Mouse (Mus musculus): ENCODE measurements around the gene Ddr1. TPM values are rescaled to one million over a fixed set of nuclear protein-coding genes. Genes with fewer than 3 reads are reported as not detected.

The Ddr1 gene
- 32.9 and 38.2 TPM in 2 replicates for polyA plus RNA-seq (2014; fragmentation: Nextera tagmentation; extraction: Ambion mirVana)

DNA sequence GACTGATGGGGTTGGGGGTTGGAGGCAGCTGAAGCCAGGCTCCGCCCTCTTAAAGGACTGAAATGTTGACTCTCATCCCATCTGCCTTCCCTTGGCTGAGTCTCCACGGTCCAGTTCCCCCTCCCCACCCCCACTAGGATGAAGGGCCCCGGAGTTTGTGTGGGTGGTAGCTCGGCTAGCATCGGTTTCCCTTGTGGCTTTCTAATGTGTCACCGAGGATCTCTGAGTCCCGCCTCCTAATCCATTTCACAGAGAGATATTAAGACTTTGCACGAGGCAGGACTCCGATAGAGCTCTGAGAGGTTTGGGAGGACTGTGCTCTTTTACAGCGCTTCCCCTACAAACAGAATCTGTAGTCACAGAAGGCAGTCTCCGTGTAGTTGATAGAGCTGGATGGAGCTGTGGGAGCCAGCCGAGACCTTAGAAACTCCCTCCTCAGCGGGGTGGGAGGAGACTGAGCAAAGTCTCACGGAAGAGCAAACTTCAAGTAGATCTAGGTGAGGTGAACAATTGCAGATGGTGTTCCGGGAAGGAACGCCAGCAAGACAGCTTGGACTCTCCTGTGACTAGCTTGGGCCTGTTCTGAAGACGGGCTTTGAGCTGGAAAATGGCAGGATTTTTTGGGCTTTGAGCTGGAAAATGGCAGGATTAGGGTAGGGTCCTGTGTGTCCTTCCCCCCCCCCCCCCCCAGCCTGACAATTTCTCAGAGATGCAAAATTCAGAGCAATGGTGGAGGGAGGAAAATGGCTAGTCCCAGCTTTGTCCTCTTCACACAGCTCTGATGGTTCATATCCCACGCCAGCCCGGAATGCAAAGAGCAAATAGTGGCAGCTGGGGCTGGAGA is at the start of gene Ddr1:
Gene Ddr1, minus strand, starts transcription at position 1 of the 844 bp plus-strand sequence.
- peak; percentile 32 for ATAC-seq (ENCODE audit: insufficient read depth)
- Histone ChIP-seq H3K27ac (ENCODE audit: low read depth) (peak within 1 kb of the TSS; percentile 95), H3K36me3 (ENCODE audit: insufficient read depth) (no peaks in the 10 kb centered on the region), H3K4me3 (ENCODE audit: low read depth, low read length) (peak within 1 kb of the TSS; percentile 32), H3K9ac (peak within 1 kb of the TSS; percentile 41), H3K4me1 (ENCODE audit: insufficient read depth) (peaks cover 19% of the 10 kb centered on the region), H3K4me2 (peak within 1 kb of the TSS; percentile 83), H3K9me3 (ENCODE audit: low read depth, low read length) (no peaks in the 10 kb centered on the region), H3K27me3 (ENCODE audit: insufficient read depth, low read length) (no peaks in the 10 kb centered on the region; the same call in 1 of the 2 replicates)
- no peak for TF ChIP-seq CTCF (IDR thresholded peaks at IDR 0.05; ENCODE audit: low read depth)
- 6% methylated on average over 19 of the region's 19 CpGs for WGBS
- DNase-seq: peak; percentile 84

GRCm38 (mm10) chr17:35753668-35754067 is 49.2 kb upstream of the Ddr1 start:
- Histone ChIP-seq H3K4me1 (ENCODE audit: insufficient read depth) (peaks cover 7% of the 10 kb centered on the region; the same call in 1 of the 2 replicates), H3K4me3 (ENCODE audit: low read depth, low read length) (no peak overlapping the region), H3K9me3 (ENCODE audit: low read depth, low read length) (no peaks in the 10 kb centered on the region), H3K4me2 (no peak overlapping the region), H3K27ac (ENCODE audit: low read depth) (no peak overlapping the region), H3K27me3 (ENCODE audit: insufficient read depth, low read length) (no peaks in the 10 kb centered on the region), H3K36me3 (ENCODE audit: insufficient read depth) (no peaks in the 10 kb centered on the region), H3K9ac (no peak overlapping the region)
- 96% methylated on average over 7 of the region's 7 CpGs for WGBS
- no peak for TF ChIP-seq CTCF (IDR thresholded peaks at IDR 0.05; ENCODE audit: low read depth)
- ATAC-seq (ENCODE audit: insufficient read depth) (no peak), DNase-seq (no peak)

DNA sequence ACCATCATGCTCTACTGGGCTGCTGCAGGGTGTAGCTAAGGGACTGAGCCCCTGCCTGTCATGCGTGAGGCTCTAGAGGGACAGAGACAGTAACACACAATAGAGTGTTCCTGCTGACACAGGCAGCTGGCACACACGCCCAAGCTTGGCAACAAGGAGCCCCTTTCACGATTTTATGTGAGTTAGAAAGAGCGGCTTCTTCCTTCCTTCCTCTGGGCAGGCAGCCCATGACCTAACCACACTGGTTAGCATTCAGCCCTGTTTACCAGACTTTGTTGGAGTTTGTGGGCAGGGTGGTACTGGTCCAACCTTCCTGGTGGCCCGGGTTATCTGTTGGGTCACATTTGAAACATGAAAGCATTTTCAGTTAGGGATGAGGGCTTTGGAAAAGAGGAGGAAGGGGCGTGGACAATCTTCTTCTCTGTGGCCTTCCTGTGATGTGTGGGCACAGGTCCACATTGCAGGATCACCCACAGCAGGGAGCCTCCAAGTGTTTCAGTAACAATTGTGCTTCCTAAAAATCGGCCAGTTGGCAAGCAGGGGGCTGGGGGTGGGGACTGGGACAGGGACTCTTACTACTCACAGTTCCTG is 47.9 kb upstream of the Ddr1 start:
- no peak overlapping the region for H3K9ac ChIP-seq
- no peak overlapping the region for H3K4me2 ChIP-seq
- no peak overlapping the region for H3K27ac ChIP-seq (ENCODE audit: low read depth)
- H3K27me3 ChIP-seq (ENCODE audit: insufficient read depth, low read length): no peaks in the 10 kb centered on the region
- peaks cover 7% of the 10 kb centered on the region; the same call in 1 of the 2 replicates for H3K4me1 ChIP-seq (ENCODE audit: insufficient read depth)
- TF ChIP-seq CTCF (IDR thresholded peaks at IDR 0.05; ENCODE audit: low read depth): no peak
- no peak overlapping the region for H3K4me3 ChIP-seq (ENCODE audit: low read depth, low read length)
- H3K36me3 ChIP-seq (ENCODE audit: insufficient read depth): no peaks in the 10 kb centered on the region
- H3K9me3 ChIP-seq (ENCODE audit: low read depth, low read length): no peaks in the 10 kb centered on the region
- no peak for ATAC-seq (ENCODE audit: insufficient read depth)
- WGBS: 50% methylated on average over 7 of the region's 7 CpGs
- no peak for DNase-seq

DNA sequence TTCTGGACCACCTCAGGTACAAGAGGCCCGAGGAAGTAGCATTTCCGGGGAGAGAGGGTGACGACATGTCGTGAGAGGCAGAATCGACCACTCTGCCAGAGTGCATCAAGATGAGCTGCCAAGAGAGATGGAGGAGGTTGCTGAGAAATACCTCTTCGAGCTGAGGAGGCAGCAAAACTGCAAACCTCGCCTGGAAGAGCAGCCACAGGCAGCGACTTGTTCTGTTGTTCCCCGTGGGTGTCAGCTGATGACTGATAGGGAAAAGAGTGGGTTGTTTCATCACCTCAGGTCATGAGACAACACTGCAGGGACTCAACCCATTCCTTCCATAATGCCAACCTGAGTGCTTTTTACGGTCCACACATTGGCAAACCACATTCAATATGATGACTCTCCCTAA is 45.3 kb upstream of the Ddr1 start:
- Histone ChIP-seq H3K9me3 (ENCODE audit: low read depth, low read length) (no peaks in the 10 kb centered on the region), H3K9ac (no peak overlapping the region), H3K36me3 (ENCODE audit: insufficient read depth) (no peaks in the 10 kb centered on the region), H3K27ac (ENCODE audit: low read depth) (no peak overlapping the region), H3K27me3 (ENCODE audit: insufficient read depth, low read length) (no peaks in the 10 kb centered on the region), H3K4me3 (ENCODE audit: low read depth, low read length) (no peak overlapping the region), H3K4me2 (no peak overlapping the region), H3K4me1 (ENCODE audit: insufficient read depth) (peaks cover 7% of the 10 kb centered on the region; the same call in 1 of the 2 replicates)
- TF ChIP-seq CTCF (IDR thresholded peaks at IDR 0.05; ENCODE audit: low read depth): no peak
- DNase-seq (no peak), ATAC-seq (ENCODE audit: insufficient read depth) (no peak)
- 42% methylated on average over 10 of the region's 10 CpGs for WGBS

DNA sequence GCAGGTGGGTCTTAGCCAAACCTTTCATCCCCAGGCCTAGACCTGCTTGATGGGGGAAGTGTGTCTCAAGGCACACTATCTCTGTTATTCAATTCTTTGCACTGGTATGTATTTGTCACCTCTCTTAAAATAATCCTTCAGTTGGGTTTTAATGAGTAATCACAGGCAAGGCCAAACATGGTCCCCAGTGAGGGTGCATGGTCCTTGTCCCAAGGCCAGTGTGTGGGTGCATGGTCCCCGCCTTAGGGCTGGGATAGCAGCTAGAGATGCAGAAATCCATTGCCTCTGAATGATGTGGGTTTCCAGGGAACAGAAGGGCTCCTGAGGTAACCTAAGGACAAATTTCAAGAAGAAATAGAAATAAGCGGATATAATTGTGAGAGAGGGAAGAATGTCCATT is 39.9 kb upstream of the Ddr1 start:
- WGBS: 88% methylated on average over 2 of the region's 2 CpGs

DNA sequence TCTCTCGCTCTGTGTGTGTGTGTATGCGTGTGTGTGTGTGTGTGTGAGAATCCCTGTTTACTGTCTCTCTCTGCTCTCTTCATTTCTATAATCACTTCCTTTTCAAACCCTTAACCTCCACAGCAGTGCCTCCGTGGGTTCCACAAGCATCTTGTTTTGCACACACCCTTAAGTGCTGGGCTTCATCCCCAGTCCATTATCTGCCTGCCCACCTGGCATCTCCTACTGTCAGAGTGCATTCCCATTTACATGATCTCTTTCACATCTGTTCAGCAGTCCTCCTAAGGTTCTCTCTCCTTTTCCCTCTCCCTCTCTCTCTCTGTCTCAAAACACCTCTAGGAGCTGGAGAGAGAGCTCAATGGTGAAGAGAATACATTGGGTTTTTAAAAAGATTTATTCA is 38.5 kb upstream of the Ddr1 start:
- no peak for TF ChIP-seq CTCF (IDR thresholded peaks at IDR 0.05; ENCODE audit: low read depth)
- no peak overlapping the region for H3K4me2 ChIP-seq
- 56% methylated on average over 3 of the region's 3 CpGs for WGBS
- H3K9me3 ChIP-seq (ENCODE audit: low read depth, low read length): no peaks in the 10 kb centered on the region
- no peaks in the 10 kb centered on the region for H3K27me3 ChIP-seq (ENCODE audit: insufficient read depth, low read length)
- no peak overlapping the region for H3K27ac ChIP-seq (ENCODE audit: low read depth)
- H3K36me3 ChIP-seq (ENCODE audit: insufficient read depth): no peaks in the 10 kb centered on the region
- DNase-seq (no peak), ATAC-seq (ENCODE audit: insufficient read depth) (no peak)
- no peak overlapping the region for H3K4me3 ChIP-seq (ENCODE audit: low read depth, low read length)
- H3K4me1 ChIP-seq (ENCODE audit: insufficient read depth): no peaks in the 10 kb centered on the region
- no peak overlapping the region for H3K9ac ChIP-seq

More for the DNA sequence above, 39.9 kb upstream of the Ddr1 start:
- H3K4me2 ChIP-seq: no peak overlapping the region
- no peaks in the 10 kb centered on the region for H3K27me3 ChIP-seq (ENCODE audit: insufficient read depth, low read length)
- no peaks in the 10 kb centered on the region for H3K4me1 ChIP-seq (ENCODE audit: insufficient read depth)
- H3K9ac ChIP-seq: no peak overlapping the region
- no peak for TF ChIP-seq CTCF (IDR thresholded peaks at IDR 0.05; ENCODE audit: low read depth)
- DNase-seq: no peak
- no peaks in the 10 kb centered on the region for H3K36me3 ChIP-seq (ENCODE audit: insufficient read depth)
- ATAC-seq (ENCODE audit: insufficient read depth): no peak
- H3K27ac ChIP-seq (ENCODE audit: low read depth): no peak overlapping the region
- no peaks in the 10 kb centered on the region for H3K9me3 ChIP-seq (ENCODE audit: low read depth, low read length)
- H3K4me3 ChIP-seq (ENCODE audit: low read depth, low read length): no peak overlapping the region

GRCm38 (mm10) chr17:35741589-35742226 is 37.3 kb upstream of the Ddr1 start:
- H3K4me2 ChIP-seq: no peak overlapping the region
- no peaks in the 10 kb centered on the region for H3K9me3 ChIP-seq (ENCODE audit: low read depth, low read length)
- TF ChIP-seq CTCF (IDR thresholded peaks at IDR 0.05; ENCODE audit: low read depth): no peak
- H3K27ac ChIP-seq (ENCODE audit: low read depth): peak overlapping the region; percentile 13; the same call in 1 of the 2 replicates
- no peaks in the 10 kb centered on the region for H3K27me3 ChIP-seq (ENCODE audit: insufficient read depth, low read length)
- H3K9ac ChIP-seq: no peak overlapping the region
- no peaks in the 10 kb centered on the region for H3K4me1 ChIP-seq (ENCODE audit: insufficient read depth)
- DNase-seq: no peak
- 70% methylated on average over 9 of the region's 9 CpGs for WGBS
- ATAC-seq (ENCODE audit: insufficient read depth): no peak; the same call in 1 of the 2 replicates
- H3K36me3 ChIP-seq (ENCODE audit: insufficient read depth): no peaks in the 10 kb centered on the region
- no peak overlapping the region for H3K4me3 ChIP-seq (ENCODE audit: low read depth, low read length)
